Mouse (Mus musculus): ENCODE data around the gene Rbm8a. TPM values are rescaled to one million over a fixed set of nuclear protein-coding genes. Genes with fewer than 3 reads are reported as not detected.

Rbm8a gene
- 14.9 and 17.0 TPM in 2 replicates for total RNA-seq (2014; rRNA removed)
- 114 TPM in 2 replicates for polyA plus RNA-seq (2015; fragmentation: Nextera tagmentation; extraction: Ambion mirVana)

GRCm38 (mm10) chr3:96629729-96630600 lies at the start of gene Rbm8a:
TSS of gene Rbm8a (plus strand) at chr3:96629933.
- Histone ChIP-seq H3K27ac (peak within 1 kb of the TSS; percentile 81), H3K36me3 (ENCODE audit: insufficient read depth, low read length) (peaks cover 17% of the 10 kb centered on the region; the same call in 1 of the 2 replicates), H3K27me3 (ENCODE audit: insufficient read depth, low read length) (no peaks in the 10 kb centered on the region), H3K4me3 (ENCODE audit: low read length) (peak within 1 kb of the TSS; percentile 63), H3K4me2 (ENCODE audit: low read depth, low read length) (peak within 1 kb of the TSS; percentile 82), H3K9ac (replicated peaks; ENCODE audit: low read length) (peak within 1 kb of the TSS; percentile 69), H3K4me1 (ENCODE audit: insufficient read depth, low read length) (peaks cover 7% of the 10 kb centered on the region; the same call in 1 of the 2 replicates), H3K9me3 (ENCODE audit: low read length) (no peaks in the 10 kb centered on the region)
- no peak for TF ChIP-seq CTCF (IDR thresholded peaks at IDR 0.05; ENCODE audit: low read depth)
- WGBS = under 1% methylated on average over 48 of the region's 48 CpGs
- DNase-seq (ENCODE audit: low spot score) (peak; percentile 100), ATAC-seq (peak; percentile 96)

GRCm38 (mm10) chr3:96581141-96581540 lies 48.6 kb upstream of the Rbm8a start:
- 56% methylated on average over 6 of the region's 6 CpGs for WGBS
- DNase-seq (ENCODE audit: low spot score) (no peak), ATAC-seq (no peak)
- Histone ChIP-seq H3K4me2 (ENCODE audit: low read depth, low read length) (no peak overlapping the region), H3K9me3 (ENCODE audit: low read length) (no peaks in the 10 kb centered on the region), H3K27ac (no peak overlapping the region), H3K27me3 (ENCODE audit: insufficient read depth, low read length) (no peaks in the 10 kb centered on the region), H3K4me1 (ENCODE audit: insufficient read depth, low read length) (0 out of 2 replicates have a peak, but pooled peaks cover 4% of the 10 kb centered on the region), H3K9ac (replicated peaks; ENCODE audit: low read length) (no peak overlapping the region), H3K36me3 (ENCODE audit: insufficient read depth, low read length) (no peaks in the 10 kb centered on the region), H3K4me3 (ENCODE audit: low read length) (no peak overlapping the region)
- no peak for TF ChIP-seq CTCF (IDR thresholded peaks at IDR 0.05; ENCODE audit: low read depth)

GRCm38 (mm10) chr3:96581771-96582515 lies 47.8 kb upstream of the Rbm8a start:
- no peak for TF ChIP-seq CTCF (IDR thresholded peaks at IDR 0.05; ENCODE audit: low read depth)
- ATAC-seq = no peak
- H3K4me3 ChIP-seq (ENCODE audit: low read length) = no peak overlapping the region
- no peak overlapping the region for H3K27ac ChIP-seq
- WGBS = 88% methylated on average over 16 of the region's 16 CpGs
- H3K36me3 ChIP-seq (ENCODE audit: insufficient read depth, low read length) = no peaks in the 10 kb centered on the region
- H3K4me2 ChIP-seq (ENCODE audit: low read depth, low read length) = no peak overlapping the region
- H3K4me1 ChIP-seq (ENCODE audit: insufficient read depth, low read length) = 0 out of 2 replicates have a peak, but pooled peaks cover 4% of the 10 kb centered on the region
- no peak overlapping the region for H3K9ac ChIP-seq (replicated peaks; ENCODE audit: low read length)
- no peak for DNase-seq (ENCODE audit: low spot score)
- no peaks in the 10 kb centered on the region for H3K27me3 ChIP-seq (ENCODE audit: insufficient read depth, low read length)
- H3K9me3 ChIP-seq (ENCODE audit: low read length) = no peaks in the 10 kb centered on the region

- H3K27ac ChIP-seq = no peak overlapping the region
- ATAC-seq (no peak), DNase-seq (ENCODE audit: low spot score) (no peak)
- no peaks in the 10 kb centered on the region for H3K4me1 ChIP-seq (ENCODE audit: insufficient read depth, low read length)
- H3K27me3 ChIP-seq (ENCODE audit: insufficient read depth, low read length) = no peaks in the 10 kb centered on the region
- 96% methylated on average over 5 of the region's 5 CpGs for WGBS
- no peak overlapping the region for H3K4me2 ChIP-seq (ENCODE audit: low read depth, low read length)
- H3K4me3 ChIP-seq (ENCODE audit: low read length) = no peak overlapping the region
- TF ChIP-seq CTCF (IDR thresholded peaks at IDR 0.05; ENCODE audit: low read depth) = 0 out of 2 replicates have a peak, but pooled peaks have one; percentile 7
- H3K36me3 ChIP-seq (ENCODE audit: insufficient read depth, low read length) = no peaks in the 10 kb centered on the region
- no peak overlapping the region for H3K9ac ChIP-seq (replicated peaks; ENCODE audit: low read length)
- H3K9me3 ChIP-seq (ENCODE audit: low read length) = no peaks in the 10 kb centered on the region
Measured at GRCm38 (mm10) chr3:96583386-96583785, 46.3 kb upstream of the Rbm8a start.

DNA sequence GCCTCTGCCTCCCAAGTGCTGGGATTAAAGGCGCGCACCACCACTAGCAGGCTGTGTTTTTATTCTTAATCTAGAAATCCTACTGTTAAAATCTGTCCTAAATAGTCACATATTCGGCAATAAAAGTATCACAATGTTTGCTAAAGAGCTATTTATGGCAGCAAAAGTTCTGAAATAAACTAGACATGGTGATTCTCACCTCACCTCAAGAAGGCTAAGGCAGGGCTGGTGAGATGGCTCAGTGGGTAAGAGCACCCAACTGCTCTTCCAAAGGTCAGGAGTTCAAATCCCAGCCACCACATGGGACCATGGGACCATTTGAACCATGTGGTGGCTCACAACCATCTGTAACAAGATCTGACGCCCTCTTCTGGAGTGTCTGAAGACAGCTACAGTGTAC lies 39.1 kb upstream of the Rbm8a start:
- H3K27ac ChIP-seq = no peak overlapping the region
- H3K9ac ChIP-seq (replicated peaks; ENCODE audit: low read length) = no peak overlapping the region
- no peak overlapping the region for H3K4me2 ChIP-seq (ENCODE audit: low read depth, low read length)
- no peaks in the 10 kb centered on the region for H3K27me3 ChIP-seq (ENCODE audit: insufficient read depth, low read length)
- ATAC-seq (no peak), DNase-seq (ENCODE audit: low spot score) (no peak)
- no peaks in the 10 kb centered on the region for H3K9me3 ChIP-seq (ENCODE audit: low read length)
- H3K36me3 ChIP-seq (ENCODE audit: insufficient read depth, low read length) = no peaks in the 10 kb centered on the region
- no peak overlapping the region for H3K4me3 ChIP-seq (ENCODE audit: low read length)
- TF ChIP-seq CTCF (IDR thresholded peaks at IDR 0.05; ENCODE audit: low read depth) = no peak
- 88% methylated on average over 4 of the region's 4 CpGs for WGBS
- H3K4me1 ChIP-seq (ENCODE audit: insufficient read depth, low read length) = peaks cover 4% of the 10 kb centered on the region; the same call in 1 of the 2 replicates

- Histone ChIP-seq H3K27ac (peak overlapping the region; percentile 87), H3K4me1 (ENCODE audit: insufficient read depth, low read length) (peaks cover 19% of the 10 kb centered on the region), H3K4me3 (ENCODE audit: low read length) (peak overlapping the region; percentile 68), H3K36me3 (ENCODE audit: insufficient read depth, low read length) (no peaks in the 10 kb centered on the region), H3K27me3 (ENCODE audit: insufficient read depth, low read length) (no peaks in the 10 kb centered on the region), H3K9me3 (ENCODE audit: low read length) (no peaks in the 10 kb centered on the region), H3K9ac (replicated peaks; ENCODE audit: low read length) (peak overlapping the region; percentile 69), H3K4me2 (ENCODE audit: low read depth, low read length) (peak overlapping the region; percentile 86)
- DNase-seq (ENCODE audit: low spot score) = peak; percentile 57
- WGBS = under 1% methylated on average over 10 of the region's 10 CpGs
- TF ChIP-seq CTCF (IDR thresholded peaks at IDR 0.05; ENCODE audit: low read depth) = no peak
- no peak for ATAC-seq
Measured at GRCm38 (mm10) chr3:96593374-96593773, 36.4 kb upstream of the Rbm8a start.
